Mouse (Mus musculus) brain, embryonic 14.5 days (tissue): ENCODE results near the gene Trpm8.

Experiments used
- CTCF ChIP-seq: fragments of 200-500 bp; IDR thresholded peaks from 2 replicates; pipeline ENCODE4 v1.5.1; 2012; ENCODE audit warnings: inconsistent platforms, mild to moderate bottlenecking, moderate library complexity, borderline replicate concordance; ENCODE audit not compliant: insufficient read depth, insufficient read length; ENCODE audit errors: extremely low read depth
- POLR2A ChIP-seq: fragments of 200-500 bp; IDR thresholded peaks from 2 replicates; pipeline ENCODE4 v1.6.1; 2012; ENCODE audit warnings: mild to moderate bottlenecking, inconsistent platforms, borderline replicate concordance; ENCODE audit not compliant: poor library complexity, insufficient read depth, insufficient read length, severe bottlenecking; ENCODE audit errors: extremely low read depth

GRCm38 (mm10) chr1:88249596-88249995, 27.9 kb upstream of the Trpm8 start:
- TF ChIP-seq POLR2A (no peak), CTCF (no peak)
